Mouse (Mus musculus) spleen, adult 2 months (tissue): ENCODE data around the gene Syce1l. TPM values are rescaled to one million over a fixed set of nuclear protein-coding genes. Genes with fewer than 3 reads are reported as not detected.

Source experiments
- DNase-seq, 2 experiments: peaks; one replicate each; pipeline versions ENCODE4 v3.0.0 to v3.0.0-alpha.2; 2012 to 2021; ENCODE audit warnings: low spot score in 2 of 2, low read depth in 1 of 2
- H3K27ac ChIP-seq: fragments of 200-500 bp; 2 replicates; pipeline ENCODE4 v1.5.1; 2012; ENCODE audit warnings: low read length, inconsistent platforms; ENCODE audit not compliant: insufficient read depth
- H3K27me3 ChIP-seq: fragments of 200-500 bp; 2 replicates; pipeline ENCODE4 v1.6.1; 2012; ENCODE audit warnings: mild to moderate bottlenecking, moderate library complexity, low read length, inconsistent platforms; ENCODE audit not compliant: control insufficient read depth, insufficient read depth
- H3K36me3 ChIP-seq: fragments of 200-500 bp; 2 replicates; pipeline ENCODE4 v1.6.1; 2012; ENCODE audit warnings: mild to moderate bottlenecking, low read length, inconsistent platforms; ENCODE audit not compliant: control insufficient read depth, insufficient read depth
- H3K4me1 ChIP-seq: fragments of 200-500 bp; 2 replicates; pipeline ENCODE4 v1.6.1; 2011; ENCODE audit warnings: inconsistent platforms; ENCODE audit not compliant: control insufficient read depth, insufficient read depth, insufficient read length
- H3K4me3 ChIP-seq: fragments of 200-500 bp; 2 replicates; pipeline ENCODE4 v1.5.1; 2011; ENCODE audit warnings: mild to moderate bottlenecking, inconsistent platforms; ENCODE audit not compliant: insufficient read depth, insufficient read length; ENCODE audit errors: extremely low read depth
- CTCF ChIP-seq: fragments of 200-500 bp; IDR thresholded peaks from 2 replicates; pipeline ENCODE4 v1.5.1; 2011; ENCODE audit warnings: mild to moderate bottlenecking, inconsistent platforms; ENCODE audit not compliant: insufficient read depth, insufficient read length, insufficient replicate concordance; ENCODE audit errors: extremely low read depth
- POLR2A ChIP-seq: fragments of 200-500 bp; IDR thresholded peaks from 2 replicates; pipeline ENCODE4 v1.6.1; 2011; ENCODE audit warnings: low read depth, low read length, inconsistent platforms
- WGBS: fragments of 180-500 bp; shearing (Covaris S2); methylation state at CpG from one replicate; pipeline ENCODE4 v1.1.7; 2018; 5-methylcytosine and 5-hydroxymethylcytosine counted together
- polyA plus RNA-seq: library from polyadenylated mRNA; depleted of rRNA; stranded (reverse); fragments of >200 nt; gene quantifications from 2 replicates; pipeline ENCODE4 v1.2.3, GENCODE M21; 2012

The Syce1l gene
- polyA plus RNA-seq, 1 experiment, result not detected

- no peaks in the 10 kb centered on the region for H3K27me3 ChIP-seq
- H3K4me3 ChIP-seq, result peak overlapping the region; percentile 98
- 28% methylated on average over 5 of the region's 5 CpGs for WGBS
- DNase-seq, result no peak
- TF ChIP-seq CTCF (no peak), POLR2A (no peak)
- H3K27ac ChIP-seq, result 0 out of 2 replicates have a peak overlapping the region, but pooled peaks have one; percentile 99
- peaks cover 21% of the 10 kb centered on the region for H3K36me3 ChIP-seq
- peaks cover 7% of the 10 kb centered on the region; the same call in 1 of the 2 replicates for H3K4me1 ChIP-seq
Observed at GRCm38 (mm10) chr8:113636280-113636628, 6.8 kb upstream of the Syce1l start.

- Histone ChIP-seq H3K36me3 (peaks cover 37% of the 10 kb centered on the region), H3K4me1 (peaks cover 5% of the 10 kb centered on the region; the same call in 1 of the 2 replicates), H3K4me3 (no peak overlapping the region), H3K27me3 (no peaks in the 10 kb centered on the region), H3K27ac (no peak overlapping the region)
- 89% methylated on average over 8 of the region's 8 CpGs for WGBS
- no peak for DNase-seq
- TF ChIP-seq CTCF (no peak), POLR2A (no peak)
Observed at GRCm38 (mm10) chr8:113640357-113640756, 2.7 kb upstream of the Syce1l start.

GRCm38 (mm10) chr8:113643479-113644210 lies 632 bp downstream of the Syce1l start:
- WGBS, result 74% methylated on average over 8 of the region's 8 CpGs
- H3K36me3 ChIP-seq, result peaks cover 30% of the 10 kb centered on the region
- no peak for DNase-seq
- H3K27ac ChIP-seq, result no peak overlapping the region
- no peaks in the 10 kb centered on the region for H3K4me1 ChIP-seq
- H3K27me3 ChIP-seq, result no peaks in the 10 kb centered on the region
- TF ChIP-seq POLR2A (no peak), CTCF (no peak)
- H3K4me3 ChIP-seq, result no peak overlapping the region

- TF ChIP-seq POLR2A (no peak), CTCF (no peak)
- no peaks in the 10 kb centered on the region for H3K27me3 ChIP-seq
- H3K36me3 ChIP-seq, result peaks cover 22% of the 10 kb centered on the region
- H3K4me1 ChIP-seq, result no peaks in the 10 kb centered on the region
- WGBS, result 53% methylated on average over 5 of the region's 5 CpGs
- no peak overlapping the region for H3K27ac ChIP-seq
- no peak overlapping the region for H3K4me3 ChIP-seq
- DNase-seq, result no peak
Observed at GRCm38 (mm10) chr8:113645220-113645619, 2.2 kb downstream of the Syce1l start.

- 85% methylated on average over 11 of the region's 12 CpGs for WGBS
- no peak overlapping the region for H3K27ac ChIP-seq
- H3K36me3 ChIP-seq, result no peaks in the 10 kb centered on the region
- peaks cover 8% of the 10 kb centered on the region for H3K4me1 ChIP-seq
- no peak for DNase-seq
- H3K4me3 ChIP-seq, result no peak overlapping the region
- H3K27me3 ChIP-seq, result no peaks in the 10 kb centered on the region
- TF ChIP-seq CTCF (no peak), POLR2A (no peak)
Observed at GRCm38 (mm10) chr8:113652450-113652849, 9.4 kb downstream of the Syce1l start.

GRCm38 (mm10) chr8:113653151-113653550 lies 10.1 kb downstream of the Syce1l start:
- DNase-seq, result no peak
- H3K4me3 ChIP-seq, result no peak overlapping the region
- WGBS, result 58% methylated on average over 4 of the region's 4 CpGs
- TF ChIP-seq POLR2A (no peak), CTCF (no peak)
- H3K4me1 ChIP-seq, result peaks cover 8% of the 10 kb centered on the region
- no peak overlapping the region for H3K27ac ChIP-seq
- H3K36me3 ChIP-seq, result no peaks in the 10 kb centered on the region
- H3K27me3 ChIP-seq, result no peaks in the 10 kb centered on the region

GRCm38 (mm10) chr8:113656154-113656553 lies 13.1 kb downstream of the Syce1l start:
- Histone ChIP-seq H3K27me3 (no peaks in the 10 kb centered on the region), H3K27ac (no peak overlapping the region), H3K4me3 (no peak overlapping the region), H3K36me3 (no peaks in the 10 kb centered on the region), H3K4me1 (peaks cover 8% of the 10 kb centered on the region)
- TF ChIP-seq CTCF (no peak), POLR2A (no peak)
- peak; percentile 24 to 35 for DNase-seq
- 48% methylated on average over 5 of the region's 5 CpGs for WGBS
